Mouse (Mus musculus) spleen, postnatal 14 days (tissue): Measurements from ENCODE around the gene Grb14.

Experiments used
- DNase-seq, 2 experiments: peaks; one replicate each; pipeline ENCODE4 v3.0.0; 2021 to 2022; ENCODE audit warnings: low spot score in 2 of 2

Grb14 gene

DNA sequence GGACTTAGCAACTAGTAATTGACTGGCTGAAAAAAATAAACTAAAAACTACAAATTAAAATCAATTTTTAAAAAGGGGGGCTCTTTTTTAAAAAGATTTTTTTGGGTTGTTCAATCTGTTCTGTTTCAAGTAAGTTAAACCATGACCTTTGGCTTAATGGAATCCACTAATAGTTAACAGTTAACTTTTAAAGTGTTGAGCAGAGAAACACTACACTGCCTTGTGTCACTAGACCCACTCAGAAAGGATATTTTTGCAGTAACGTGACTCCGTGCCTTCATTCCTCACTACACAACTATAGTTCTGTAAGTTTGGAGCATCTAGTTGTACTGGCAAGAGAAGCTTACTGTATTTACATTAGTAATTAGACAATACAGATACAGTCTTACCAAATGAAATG lies 50.2 kb downstream of the Grb14 start:
- no peak for DNase-seq

- DNase-seq = no peak
Measured at GRCm38 (mm10) chr2:64973819-64974441, 50.9 kb downstream of the Grb14 start.

DNA sequence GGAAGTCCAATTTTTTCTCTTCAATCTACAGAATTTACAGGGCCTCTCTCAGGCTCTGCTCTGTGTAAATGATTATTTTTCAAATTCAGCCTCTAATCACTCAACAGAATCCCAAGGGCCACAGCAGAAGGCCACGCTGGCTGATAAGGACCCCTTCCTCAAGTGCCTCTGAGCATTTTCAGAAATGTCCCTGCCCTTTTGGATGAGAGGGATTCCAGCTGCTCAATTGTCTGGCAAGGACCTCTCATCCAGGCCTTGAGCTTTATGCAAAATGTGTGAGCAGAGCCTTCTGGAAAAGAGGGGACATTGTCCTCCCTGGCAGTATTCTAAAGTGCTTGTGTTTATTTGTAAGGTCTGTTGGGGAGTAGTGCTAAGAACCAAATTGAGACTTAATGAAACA lies 51.7 kb downstream of the Grb14 start:
- no peak for DNase-seq

DNA sequence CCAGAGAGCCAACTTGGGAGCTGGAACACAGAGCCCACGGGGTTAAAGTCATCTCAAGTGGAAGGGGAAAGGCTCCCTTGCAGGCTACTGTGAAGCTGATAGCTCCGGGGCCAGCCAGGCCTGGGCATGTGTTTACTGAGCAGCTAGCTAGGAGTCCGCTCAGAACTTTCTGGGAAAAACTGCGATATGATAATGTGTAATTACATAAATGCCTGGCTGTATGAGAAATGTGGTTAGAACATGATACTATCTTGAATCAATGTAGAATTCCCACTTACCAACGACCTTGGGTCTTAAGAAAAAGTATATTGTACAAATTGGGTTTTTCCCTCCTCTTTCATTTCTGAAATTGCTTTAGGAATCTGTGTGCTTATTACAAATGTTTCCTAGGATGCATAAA lies 53.0 kb downstream of the Grb14 start:
- DNase-seq = no peak

GRCm38 (mm10) chr2:64970992-64971391 lies 53.8 kb downstream of the Grb14 start:
- no peak for DNase-seq

DNA sequence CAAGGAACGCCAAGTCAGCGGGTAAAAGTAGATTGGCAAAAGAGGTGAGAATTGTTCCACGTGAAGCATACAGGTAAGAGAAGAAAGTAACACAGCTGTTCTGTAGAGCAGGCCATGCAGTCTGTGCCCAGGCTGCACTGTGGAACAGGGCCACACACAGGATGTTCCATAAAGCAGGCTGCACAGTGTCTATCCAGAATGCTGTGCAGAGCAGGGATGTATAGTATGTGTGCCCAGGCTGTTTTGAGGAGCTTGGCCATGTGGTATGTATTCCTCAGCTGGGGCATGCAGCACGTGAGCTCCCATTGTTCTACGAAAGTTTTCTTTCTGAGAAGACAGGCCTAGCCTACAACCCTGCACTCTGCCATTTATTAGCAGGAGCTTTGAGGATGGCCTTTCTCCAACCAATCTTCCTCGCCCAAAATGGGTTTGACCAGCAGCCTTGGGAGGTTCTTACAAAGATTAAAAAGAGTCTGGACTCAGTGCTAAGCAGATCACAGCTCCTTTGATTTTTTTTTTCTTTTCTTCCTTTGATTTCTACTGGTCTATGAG lies 57.8 kb downstream of the Grb14 start:
- DNase-seq = no peak

DNA sequence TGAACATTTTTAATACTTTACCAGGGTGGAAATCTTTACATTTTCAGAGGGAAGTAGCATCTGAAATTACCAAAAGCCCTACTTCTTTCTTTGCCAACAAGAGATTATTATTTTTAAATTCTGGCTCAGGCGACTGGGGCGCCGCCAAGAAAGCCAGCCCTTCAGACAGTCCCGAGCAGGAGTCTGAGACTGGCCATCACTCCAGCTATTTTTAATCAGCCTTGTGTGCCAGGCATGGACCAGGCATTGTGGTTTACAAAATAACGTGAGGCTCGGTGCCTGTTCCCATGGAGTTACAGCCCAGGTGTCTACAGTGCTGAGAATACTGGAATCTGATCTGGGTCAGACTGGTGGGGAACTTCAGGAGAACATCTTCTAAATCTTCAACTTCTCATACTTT lies 58.5 kb downstream of the Grb14 start:
- DNase-seq = no peak

GRCm38 (mm10) chr2:64965227-64965864 lies 59.4 kb downstream of the Grb14 start:
- DNase-seq = no peak

DNA sequence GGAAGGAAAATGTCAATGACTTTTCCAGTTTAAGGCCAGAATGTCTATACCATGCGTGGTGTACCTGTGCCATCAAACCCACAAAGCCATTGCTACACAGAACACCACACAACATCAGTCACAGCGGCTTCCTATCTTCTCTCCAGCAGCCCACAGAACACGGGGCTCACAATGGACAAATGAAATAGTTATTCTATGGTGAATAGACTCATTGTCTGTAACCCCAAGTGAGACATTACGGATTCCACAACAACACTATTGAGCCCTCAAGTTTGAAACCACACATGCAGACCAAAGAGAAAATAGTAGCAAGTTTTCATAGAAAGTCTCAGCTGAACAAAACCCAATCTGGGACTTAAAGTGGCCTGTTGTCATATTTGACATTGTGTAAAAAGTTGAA lies 62.6 kb downstream of the Grb14 start:
- no peak for DNase-seq

DNA sequence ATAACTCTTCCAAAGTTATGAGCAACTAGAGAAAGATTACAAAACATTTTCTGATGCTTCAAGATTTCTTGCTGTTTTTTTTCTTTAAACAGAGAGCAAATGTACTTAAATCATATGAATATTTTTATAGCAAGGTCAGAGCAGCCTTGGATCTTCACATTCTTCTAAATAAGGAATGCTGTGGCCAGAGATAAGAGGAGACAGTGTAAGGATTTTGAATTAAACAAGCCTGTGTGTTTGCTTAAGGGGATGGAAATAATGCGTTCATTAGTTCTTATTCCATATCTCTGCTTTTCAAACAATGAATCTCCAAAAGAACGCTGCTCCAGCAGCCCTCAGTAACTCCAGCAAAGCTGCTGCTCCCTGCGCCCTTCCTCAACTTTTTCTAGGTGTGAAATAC lies 63.4 kb downstream of the Grb14 start:
- DNase-seq = no peak

DNA sequence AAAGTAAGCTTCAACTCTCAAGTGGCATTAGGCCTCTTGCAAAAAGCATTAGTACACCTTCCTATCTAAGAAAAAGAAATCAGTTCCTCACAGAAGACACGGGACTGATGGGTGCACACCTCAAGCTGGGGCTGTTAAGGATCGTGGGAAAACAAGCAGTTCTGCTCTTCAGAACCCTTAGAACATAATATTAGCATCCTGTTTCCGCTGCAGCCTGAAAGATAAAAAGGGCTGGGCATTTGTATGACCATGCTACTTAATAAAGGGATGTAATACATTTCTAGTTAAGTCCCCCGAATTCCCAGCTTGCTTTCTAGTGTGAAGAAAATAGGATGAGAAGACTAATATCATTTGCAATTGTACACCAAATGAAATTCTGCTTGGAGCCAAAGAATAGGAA lies 65.1 kb downstream of the Grb14 start:
- no peak for DNase-seq

DNA sequence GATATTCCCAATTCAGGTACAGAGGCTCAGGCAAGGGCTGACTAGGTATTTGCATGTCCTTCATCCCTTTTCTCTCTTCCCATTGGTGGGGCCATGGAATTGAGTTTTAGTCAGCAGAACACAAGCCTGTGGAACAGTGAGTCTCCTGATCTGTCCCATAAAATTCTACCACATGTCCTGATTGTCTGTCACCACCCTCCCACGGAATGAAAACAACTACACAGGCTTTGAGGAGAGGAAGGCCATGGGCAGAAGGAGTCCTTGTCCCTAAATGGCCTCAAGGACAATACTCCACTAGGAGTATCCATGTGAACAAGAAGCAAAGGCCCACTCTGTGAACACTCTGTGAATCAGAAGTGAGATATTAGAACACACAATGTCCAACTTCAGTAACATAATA lies 69.3 kb downstream of the Grb14 start:
- DNase-seq = no peak

GRCm38 (mm10) chr2:64949210-64949609 lies 75.6 kb downstream of the Grb14 start:
- DNase-seq = no peak

GRCm38 (mm10) chr2:64948418-64949169 lies 76.2 kb downstream of the Grb14 start:
- no peak for DNase-seq

- DNase-seq = no peak
Measured at GRCm38 (mm10) chr2:64947484-64947883, 77.3 kb downstream of the Grb14 start.

- DNase-seq = no peak
Measured at GRCm38 (mm10) chr2:64920879-64921278, 103.9 kb downstream of the Grb14 start.

DNA sequence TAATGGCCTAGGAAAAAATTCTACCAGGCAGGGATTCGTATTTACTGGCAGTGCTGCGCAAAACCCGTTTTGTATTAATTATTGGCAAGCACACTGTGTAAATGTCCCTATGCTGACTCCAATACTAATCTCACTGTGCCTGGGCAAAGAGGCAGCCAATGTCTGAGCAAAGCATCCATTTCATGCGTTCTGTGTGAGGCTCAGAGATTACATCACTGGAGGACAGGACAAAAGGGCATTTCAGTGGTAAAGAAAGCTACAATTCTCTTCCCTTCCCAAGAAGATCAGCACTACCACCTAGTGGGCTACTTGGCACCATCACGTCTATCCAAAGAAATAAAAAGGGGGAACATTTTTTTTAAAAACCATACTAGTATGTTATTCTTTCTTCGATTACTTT lies 109.3 kb downstream of the Grb14 start:
- no peak for DNase-seq

DNA sequence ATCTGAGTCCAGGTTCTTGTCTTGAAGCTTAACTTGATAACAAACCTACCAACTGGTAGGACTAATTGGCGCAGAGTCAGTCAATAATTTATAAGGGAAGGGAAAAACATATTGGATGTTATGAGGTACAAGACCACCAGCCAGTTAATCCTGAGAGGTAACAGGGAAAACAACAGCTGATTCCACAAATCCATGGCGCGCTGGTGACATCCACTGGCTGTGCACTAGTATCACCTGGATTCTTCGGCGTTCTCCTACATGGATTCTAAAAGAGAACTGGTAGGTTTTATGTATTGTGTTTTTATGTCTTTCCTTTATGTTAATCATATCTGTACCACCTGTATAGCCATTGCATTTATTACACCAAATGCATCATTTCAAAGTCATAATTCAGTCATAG lies 119.9 kb downstream of the Grb14 start:
- no peak for DNase-seq

DNA sequence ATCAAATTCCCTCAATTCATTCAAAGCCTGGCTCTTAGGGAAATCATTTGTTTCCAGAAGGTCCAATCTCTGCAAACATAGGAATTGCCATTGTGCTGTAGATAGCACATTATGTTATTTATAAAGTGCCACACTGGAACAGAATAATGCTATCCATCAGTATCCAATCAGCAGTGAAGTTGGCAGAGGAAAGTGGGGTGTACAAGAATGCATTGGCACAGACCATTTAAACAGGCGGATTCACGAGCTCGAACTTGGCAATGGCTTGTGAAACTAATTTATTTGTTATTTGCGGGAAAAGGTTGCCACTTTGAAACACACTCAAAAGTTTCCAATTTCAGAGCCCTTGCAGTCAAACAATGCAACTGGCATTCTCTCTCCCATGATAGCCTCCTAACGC lies 126.9 kb downstream of the Grb14 start:
- DNase-seq = no peak

GRCm38 (mm10) chr2:64893233-64893632 lies 131.6 kb downstream of the Grb14 start:
- DNase-seq = no peak

DNA sequence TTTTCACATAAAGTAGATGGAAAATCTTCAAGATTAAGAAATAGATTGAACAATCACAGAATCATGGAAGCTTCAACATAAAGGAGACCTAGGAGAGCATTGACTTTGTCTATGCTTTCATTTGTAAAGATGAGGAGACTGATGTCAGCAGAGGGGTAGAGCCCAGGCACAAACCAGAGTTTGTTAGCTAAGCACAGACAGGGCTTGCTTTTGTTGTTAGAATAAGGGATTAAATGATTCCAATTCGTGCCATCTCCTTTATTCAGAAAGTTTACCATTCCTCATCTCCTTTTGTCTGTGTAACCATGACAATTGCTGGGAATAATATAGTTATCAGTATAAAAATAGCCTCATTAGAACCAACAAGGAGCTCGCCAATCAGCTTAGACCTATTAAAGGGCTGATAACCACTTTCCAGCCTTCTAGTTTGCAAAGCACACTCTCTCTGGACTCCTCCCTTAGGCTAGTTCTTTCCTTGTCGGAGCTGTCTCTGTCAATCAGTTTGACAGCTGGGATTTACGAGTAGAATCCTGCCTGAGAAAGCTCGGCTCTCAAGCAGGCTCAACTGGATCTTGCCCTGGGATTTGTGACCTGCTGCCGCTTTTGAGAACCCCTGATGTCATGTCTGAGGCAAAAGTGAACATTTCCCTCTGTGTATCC lies 137.6 kb downstream of the Grb14 start:
- no peak for DNase-seq

DNA sequence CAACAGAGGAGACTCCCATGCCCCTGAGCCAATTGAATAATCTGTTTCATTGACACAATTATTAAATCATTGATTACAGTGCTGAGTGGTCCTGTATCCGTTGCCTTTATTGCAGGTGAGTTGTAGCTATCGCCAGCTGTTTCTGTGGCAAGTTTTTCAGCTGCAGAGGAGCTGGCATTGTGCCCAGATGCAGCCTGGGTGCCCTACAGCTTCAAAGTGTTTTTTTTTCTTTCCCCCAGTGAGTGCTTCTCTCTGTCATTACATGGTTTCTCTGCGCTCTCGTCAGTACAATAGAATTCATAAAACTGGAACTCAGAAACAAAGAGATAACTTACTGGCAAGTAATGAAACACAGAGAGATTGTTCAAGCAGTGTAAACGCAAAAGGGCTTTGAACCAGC lies 139.1 kb downstream of the Grb14 start:
- no peak for DNase-seq
